Mouse (Mus musculus): ENCODE results near the gene Glis2.

Glis2 gene

DNA sequence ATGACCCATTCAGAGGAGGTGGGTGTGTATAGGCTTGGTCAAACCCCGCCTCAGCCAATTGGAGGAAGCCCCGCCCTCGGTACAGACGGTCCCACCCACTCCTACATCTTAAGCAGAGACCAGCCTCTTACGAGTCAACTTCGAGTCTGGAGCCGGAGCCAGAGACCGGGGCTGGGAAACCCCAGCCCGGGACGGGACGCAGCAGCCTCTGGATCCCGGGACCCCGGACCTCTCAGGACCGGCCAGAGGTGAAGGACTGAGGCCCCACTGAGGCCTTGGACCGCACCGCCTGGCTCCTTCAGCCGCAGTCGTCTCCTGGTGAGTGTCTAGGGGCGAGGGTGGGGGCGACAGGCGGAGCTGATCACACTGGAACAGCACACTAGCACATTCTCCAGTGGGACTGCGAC lies 45.3 kb downstream of the Glis2 start, which contains the start of the genes Vasn and Dnaja3:
Gene Vasn, plus strand, starts transcription at position 111 of the 407 bp plus-strand sequence.
Gene Dnaja3, plus strand, starts transcription at position 159 of the 407 bp plus-strand sequence.
- DNase-seq (ENCODE audit: low spot score in 2 of 2) = peak; percentile 88 to 91

DNA sequence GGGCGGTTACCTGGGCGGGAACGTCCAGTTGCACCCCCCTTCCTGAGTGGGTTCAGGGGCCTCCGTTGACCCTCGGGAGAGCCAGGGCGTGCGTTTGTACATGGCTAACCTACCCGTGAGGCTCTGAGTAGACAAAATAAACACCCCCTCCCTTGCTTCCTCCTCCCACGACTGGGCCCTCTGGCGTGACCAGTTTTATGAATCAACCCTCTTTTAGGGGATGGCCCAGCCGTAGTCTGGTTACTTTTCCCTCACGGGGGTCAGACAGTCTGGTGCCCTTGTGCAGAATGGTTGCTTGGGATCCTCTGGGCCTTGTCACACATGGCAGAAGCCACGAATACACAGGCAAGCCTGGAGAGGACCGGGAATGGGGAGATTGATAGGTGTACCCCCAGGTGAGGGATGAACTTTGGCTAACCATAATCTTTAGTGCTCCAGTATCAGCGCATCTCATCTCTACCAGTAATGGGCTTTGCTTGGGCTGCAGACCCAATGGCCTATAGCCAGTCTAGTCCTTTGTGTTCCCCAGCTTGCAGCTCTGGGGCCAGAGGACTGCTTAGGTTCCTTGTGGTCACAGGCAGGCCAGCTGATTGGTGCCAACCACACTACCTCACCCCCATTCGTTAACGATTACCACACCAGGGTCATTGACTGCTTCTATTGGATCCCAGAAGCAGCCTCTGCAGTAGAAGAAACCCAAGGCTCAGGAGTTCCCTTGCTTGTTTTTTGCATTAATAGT lies 45.9 kb downstream of the Glis2 start:
- DNase-seq (ENCODE audit: low spot score in 2 of 2) = no peak

DNA sequence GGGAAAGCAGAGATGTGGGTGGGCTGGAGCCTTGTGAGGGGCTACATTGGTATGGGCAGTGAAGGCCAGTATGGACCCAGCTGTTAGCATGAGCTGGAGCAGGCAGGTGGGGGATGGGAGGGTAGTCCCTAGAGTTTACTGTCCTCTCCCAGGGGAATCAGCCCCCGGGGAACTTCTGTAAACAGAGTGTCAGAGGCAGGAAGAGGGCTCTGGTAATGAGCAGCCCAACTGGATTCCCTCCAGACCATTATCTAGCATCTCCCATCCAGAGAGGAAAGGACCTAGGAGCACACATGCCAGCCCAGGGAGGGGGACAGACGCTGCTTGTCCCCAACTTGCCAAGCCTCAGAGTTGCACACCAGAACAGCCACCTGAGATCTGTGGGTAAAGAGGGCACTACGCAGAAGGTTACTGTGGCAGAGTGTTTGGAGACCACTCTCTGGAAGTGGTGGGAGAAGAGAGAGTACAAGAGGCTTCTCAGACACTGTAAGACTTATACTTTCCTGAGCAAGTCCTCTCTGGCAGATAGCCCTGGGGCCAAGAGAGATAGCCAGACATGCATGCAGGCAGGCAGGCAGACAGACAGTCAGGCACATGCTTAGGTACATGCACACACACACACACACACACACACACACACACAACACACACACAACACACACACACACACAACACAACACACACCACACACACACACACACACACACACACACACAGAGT lies 46.8 kb downstream of the Glis2 start:
- DNase-seq (ENCODE audit: low spot score in 2 of 2) = no peak

DNA sequence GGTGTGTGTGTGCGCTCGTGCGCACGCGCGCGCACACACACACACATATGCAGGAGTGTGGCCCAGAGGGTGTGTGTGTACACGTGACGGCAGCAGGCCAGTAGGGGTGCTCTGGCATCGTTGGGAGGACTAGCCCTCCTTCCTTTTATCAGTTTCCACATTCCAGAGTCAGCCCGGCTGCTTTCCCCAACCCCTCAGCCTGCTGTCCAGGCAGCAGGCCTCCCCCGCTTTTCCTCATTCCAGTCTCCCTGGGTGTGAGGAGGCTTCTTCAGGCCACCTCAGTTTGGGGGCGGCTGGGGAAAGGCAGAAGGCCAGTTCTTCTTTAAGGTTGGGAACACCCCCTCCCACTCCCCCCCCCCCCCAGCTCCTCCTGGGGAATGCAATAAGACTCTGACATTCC lies 47.7 kb downstream of the Glis2 start:
- peak; percentile 79 to 85 for DNase-seq (ENCODE audit: low spot score in 2 of 2)

DNA sequence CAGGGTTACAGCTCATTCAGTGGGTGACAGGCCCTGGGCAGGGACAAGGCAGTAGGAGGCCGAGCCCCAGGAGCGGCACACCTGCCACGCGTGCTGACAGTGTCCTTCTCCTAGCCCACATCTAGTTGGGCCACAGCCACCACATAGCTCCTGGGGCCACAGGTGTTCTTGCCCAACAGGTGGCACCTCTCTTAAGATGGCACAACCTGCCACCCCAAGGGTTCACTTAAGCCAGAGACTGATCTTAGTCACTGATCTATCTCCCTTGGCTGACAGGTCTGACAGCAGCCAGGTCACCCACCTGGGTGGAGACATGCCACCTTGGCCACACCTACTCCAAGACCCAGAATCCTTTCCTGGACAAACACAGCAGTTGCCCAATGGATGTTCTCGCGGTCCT lies 48.4 kb downstream of the Glis2 start:
- no peak for DNase-seq (ENCODE audit: low spot score in 2 of 2)

DNA sequence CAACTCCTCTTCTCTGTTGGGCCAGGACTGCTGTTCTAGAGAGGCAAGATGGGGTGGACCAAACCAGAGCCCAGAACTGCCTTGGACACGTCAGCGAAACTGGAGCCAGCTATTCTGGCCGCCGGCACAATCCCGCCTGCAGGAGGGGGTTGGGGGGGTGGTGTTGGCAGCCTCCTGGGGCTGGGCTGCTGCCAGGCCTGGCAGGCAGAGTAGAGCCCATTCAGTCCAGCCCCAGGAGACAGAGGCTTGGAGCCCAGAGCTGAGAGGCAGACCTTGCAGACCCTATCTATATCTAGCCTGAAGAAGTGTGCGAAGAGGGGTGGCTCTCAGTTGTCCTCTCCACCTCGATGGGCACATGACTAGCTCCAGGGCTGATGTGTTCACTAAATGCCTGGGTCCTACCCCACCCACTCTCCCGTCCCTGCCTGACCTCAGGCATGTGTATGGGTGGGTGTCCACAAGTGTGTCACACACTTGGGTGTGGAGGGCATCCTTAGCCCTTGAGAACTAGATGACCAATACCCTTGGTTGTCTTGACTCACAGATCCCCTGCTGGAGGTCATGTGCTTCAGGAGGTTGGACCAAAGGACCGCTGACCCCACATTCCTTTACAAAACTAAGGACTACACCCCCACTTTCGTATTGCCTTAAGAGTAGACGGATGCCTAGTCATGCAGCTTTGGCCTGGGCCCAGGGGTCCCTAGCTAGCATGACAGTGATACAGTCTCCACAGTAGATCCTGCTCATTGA lies 49.3 kb downstream of the Glis2 start:
- DNase-seq (ENCODE audit: low spot score in 2 of 2) = peak; percentile 81 to 83

DNA sequence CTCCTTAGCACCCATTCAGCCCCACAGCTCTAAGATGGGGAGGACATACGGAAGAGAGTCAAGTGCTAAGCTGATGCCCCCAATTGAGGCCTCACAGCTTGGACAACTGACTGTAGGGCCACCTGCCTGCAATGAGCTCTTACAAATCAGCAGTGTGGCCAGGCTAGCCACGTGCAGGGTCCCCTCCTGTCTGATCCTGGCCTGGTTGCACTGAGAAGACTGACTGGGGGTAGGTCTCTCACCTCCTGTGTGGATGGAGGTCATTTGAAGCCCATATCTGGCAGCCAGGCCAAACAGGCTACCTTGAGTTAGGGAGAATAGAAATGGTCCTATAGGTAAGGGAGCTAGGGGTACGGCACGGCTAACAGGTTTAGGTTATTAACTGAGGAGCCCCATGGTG lies 51.4 kb downstream of the Glis2 start:
- no peak for DNase-seq (ENCODE audit: low spot score in 2 of 2)

DNA sequence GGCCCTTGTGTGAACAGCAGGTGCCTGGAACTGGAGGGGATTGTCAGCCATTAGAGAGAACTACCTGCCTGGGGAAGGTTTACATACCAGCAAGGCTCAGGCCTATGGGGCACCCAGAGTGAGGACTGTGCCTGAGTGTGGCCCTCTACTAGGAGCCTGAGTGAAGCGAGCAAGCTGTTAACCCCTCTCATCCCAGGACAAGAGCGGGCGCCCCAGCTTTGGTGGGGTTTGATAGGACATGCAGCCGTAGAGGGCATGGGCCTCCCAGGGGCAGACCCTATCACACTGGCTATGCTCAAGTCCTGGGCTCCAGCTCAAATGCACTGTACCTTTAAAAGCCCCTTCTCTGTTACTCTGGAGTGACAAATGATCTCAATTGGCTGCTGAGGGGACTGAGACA lies 52.3 kb downstream of the Glis2 start:
- DNase-seq (ENCODE audit: low spot score in 2 of 2) = no peak

DNA sequence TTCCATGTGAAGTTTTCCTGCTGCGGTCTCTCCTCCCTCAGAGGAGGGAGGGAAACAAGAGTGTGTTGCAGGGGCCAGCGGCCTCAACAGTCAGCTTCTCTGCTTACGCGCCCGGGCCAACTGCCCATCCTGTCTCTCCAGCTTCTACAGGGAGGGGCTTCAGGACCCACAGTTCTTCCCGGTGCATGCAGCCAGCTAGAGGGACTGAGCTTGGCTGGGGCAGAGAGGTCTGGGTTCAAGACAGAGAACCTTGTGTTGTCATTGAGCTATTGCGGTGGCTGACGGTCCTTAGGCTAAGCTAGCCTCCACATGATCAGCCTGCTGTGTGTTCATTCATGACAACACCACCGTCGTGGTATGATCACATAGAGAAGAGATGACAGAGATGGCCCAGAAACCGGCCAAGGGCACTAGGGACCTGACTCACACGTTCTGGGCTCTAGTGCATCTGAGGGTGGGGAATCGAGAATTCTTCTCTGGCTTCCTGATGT lies 53.2 kb downstream of the Glis2 start:
- no peak for DNase-seq (ENCODE audit: low spot score in 2 of 2)

DNA sequence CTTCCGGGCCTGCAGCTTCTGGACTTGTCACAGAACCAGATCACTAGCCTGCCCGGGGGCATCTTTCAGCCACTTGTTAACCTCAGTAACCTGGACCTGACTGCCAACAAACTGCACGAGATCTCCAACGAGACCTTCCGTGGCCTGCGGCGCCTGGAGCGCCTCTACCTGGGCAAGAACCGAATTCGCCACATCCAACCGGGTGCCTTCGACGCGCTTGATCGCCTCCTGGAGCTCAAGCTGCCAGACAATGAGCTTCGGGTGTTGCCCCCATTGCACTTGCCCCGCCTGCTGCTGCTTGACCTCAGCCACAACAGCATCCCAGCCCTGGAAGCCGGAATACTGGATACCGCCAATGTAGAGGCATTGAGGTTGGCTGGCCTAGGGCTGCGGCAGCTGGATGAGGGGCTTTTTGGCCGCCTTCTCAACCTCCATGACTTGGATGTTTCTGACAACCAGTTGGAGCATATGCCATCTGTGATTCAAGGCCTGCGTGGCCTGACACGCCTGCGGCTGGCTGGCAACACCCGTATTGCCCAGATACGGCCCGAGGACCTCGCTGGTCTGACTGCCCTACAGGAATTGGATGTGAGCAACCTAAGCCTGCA lies 54.0 kb downstream of the Glis2 start:
- no peak for DNase-seq (ENCODE audit: low spot score in 2 of 2)

DNA sequence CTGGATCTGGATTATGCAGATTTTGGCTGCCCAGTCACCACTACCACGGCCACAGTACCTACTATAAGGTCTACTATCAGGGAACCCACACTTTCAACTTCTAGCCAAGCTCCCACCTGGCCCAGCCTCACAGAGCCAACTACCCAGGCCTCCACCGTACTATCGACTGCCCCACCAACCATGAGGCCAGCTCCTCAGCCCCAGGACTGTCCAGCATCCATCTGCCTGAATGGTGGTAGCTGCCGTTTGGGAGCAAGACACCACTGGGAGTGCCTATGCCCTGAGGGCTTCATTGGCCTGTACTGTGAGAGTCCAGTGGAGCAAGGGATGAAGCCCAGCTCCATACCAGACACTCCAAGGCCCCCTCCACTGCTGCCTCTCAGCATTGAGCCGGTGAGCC lies 54.7 kb downstream of the Glis2 start:
- no peak for DNase-seq (ENCODE audit: low spot score in 2 of 2)

DNA sequence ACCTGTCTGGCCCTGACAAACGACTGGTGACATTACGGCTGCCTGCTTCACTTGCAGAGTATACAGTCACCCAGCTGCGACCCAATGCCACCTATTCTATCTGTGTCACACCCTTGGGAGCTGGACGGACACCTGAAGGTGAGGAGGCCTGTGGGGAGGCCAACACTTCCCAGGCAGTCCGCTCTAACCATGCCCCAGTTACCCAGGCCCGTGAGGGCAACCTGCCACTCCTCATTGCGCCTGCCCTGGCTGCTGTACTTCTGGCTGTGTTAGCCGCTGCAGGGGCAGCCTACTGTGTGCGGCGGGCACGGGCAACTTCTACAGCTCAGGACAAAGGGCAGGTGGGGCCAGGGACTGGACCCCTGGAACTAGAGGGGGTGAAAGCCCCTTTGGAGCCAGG lies 55.2 kb downstream of the Glis2 start:
- DNase-seq (ENCODE audit: low spot score in 2 of 2) = no peak

DNA sequence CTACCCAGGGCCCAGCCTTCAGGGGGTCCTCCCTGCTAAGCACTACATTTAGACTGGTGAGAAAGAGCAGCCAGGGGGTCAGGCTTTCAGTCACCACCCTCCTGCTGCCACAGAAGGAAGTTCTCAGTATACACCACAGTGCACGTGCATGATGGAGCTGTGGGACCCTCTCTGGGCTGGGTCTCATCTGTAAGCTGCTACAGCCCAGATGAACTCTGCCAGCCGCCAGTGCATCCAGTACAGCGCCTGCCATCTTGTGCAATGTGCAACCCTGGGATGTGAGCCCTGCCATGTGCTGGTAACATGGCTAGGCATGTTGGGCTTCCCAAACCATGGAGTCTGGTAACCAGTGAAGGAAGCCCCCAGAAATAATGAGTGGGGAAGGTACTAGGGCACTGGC lies 55.6 kb downstream of the Glis2 start:
- no peak for DNase-seq (ENCODE audit: low spot score in 2 of 2)

DNA sequence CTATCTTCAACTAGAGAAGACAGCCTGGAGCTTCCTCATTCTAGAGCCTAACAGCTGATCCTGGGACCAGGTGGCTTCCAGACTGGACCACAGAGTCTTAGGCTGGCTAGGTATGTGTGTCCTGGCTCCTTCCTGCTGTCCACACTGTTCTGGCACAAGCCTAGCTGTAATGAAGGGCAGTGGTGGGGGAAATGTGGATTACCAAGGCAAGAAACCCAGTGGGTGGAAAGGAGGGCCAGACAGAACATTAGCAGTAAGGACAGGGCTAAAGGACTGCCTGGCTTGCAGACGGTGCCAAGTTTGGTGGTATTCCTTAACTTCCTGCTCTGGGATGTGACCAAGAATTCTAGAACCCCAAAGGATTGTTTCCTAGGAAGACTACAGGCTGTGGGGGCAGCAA lies 56.6 kb downstream of the Glis2 start:
- DNase-seq (ENCODE audit: low spot score in 2 of 2) = no peak

DNA sequence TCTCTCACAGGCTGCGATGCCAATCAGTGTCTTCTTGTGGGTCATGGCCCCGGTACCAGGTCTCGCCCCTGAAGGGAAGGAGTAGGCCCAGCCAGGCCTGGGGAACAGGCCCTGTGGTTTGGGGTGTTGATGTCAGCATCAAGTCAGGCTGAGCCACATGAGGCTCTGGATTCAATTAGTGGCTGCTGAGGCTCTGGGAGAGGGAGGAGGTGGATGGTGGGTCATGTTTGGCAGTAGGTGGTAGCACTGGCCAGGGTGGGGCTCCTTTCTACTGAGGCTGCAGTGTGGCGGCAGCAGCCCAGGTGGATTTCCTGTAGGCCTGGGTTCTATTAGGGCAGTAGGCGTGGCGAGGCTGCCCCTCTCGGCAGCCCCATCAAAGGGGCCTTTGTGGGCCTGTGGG lies 57.1 kb downstream of the Glis2 start:
- DNase-seq (ENCODE audit: low spot score in 2 of 2) = no peak

DNA sequence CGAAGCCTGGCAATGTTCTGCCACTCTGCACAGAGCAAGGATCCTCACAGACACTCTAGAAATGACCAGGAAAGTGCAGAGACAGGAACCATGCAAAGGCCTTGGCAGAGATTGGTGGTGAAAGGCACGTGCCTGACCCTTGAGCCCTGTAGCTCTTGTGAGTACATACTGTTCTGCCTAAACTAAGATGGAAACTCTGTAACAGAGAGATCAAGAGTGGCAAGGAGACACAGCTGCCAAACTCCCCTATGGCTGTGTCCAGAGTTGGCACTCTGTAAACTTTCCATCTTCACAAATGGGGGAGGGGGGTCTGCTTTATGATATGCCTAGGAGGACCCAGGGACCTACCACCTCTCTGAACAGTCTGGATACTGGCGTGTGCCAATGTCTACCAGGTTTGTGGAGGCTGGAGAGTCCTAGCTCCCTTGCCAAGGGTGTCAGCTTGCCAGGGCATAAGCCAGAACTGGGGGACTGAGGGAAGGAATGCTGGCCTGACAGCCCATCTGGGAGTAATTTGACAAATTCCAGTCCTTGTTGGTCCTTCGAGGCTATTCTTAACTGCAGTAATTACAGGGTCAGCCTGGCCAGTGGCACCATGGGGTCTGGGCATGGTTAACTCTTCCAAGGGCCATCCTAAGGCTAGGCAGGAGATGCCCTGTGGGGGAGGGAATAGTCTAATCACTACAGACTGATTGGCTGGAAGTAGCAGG lies 58.3 kb downstream of the Glis2 start:
- no peak for DNase-seq (ENCODE audit: low spot score in 2 of 2)

DNA sequence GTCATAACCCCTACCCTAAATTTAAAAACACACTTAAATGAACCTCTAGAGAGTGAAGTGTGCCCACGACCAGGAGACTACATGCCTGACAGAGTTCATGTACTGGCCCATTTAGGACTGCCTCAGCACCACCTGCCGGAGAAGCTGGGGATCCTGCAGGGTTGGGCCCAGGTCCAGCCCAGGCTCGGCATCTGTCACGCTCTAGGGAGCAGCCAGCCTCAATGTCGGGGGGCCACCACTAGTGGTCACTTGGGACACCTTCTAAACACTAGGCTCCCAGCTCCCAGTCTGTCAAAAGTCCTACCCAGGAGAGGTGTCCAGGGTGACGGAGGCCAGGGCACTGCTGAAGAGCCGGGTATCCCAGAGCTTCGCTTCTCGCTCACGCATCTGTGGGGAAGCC lies 60.2 kb downstream of the Glis2 start:
- DNase-seq (ENCODE audit: low spot score in 2 of 2) = no peak

DNA sequence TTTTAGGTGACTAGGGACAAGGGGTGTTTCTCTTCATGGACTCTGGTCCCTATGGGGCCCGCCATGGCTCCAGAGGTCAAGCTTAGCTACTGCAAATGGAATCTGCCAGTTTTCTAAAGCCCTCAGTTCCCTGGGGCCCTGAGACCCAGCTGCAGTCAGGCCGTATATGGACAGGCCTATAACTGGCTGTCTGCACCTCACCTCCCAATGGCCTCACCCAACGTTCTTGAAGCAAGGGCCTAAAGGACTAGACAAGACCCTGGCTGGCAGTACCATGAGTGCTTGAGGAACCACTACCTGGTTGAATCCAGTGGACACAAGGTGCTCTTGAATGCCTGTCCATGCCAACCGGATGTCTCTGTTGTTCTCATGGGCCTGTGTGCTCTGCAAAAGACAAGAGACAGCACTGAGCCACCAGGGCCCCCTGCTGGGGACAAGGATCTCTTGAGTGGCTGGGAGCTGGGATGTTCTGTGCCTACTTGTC lies 60.8 kb downstream of the Glis2 start:
- no peak for DNase-seq (ENCODE audit: low spot score in 2 of 2)

DNA sequence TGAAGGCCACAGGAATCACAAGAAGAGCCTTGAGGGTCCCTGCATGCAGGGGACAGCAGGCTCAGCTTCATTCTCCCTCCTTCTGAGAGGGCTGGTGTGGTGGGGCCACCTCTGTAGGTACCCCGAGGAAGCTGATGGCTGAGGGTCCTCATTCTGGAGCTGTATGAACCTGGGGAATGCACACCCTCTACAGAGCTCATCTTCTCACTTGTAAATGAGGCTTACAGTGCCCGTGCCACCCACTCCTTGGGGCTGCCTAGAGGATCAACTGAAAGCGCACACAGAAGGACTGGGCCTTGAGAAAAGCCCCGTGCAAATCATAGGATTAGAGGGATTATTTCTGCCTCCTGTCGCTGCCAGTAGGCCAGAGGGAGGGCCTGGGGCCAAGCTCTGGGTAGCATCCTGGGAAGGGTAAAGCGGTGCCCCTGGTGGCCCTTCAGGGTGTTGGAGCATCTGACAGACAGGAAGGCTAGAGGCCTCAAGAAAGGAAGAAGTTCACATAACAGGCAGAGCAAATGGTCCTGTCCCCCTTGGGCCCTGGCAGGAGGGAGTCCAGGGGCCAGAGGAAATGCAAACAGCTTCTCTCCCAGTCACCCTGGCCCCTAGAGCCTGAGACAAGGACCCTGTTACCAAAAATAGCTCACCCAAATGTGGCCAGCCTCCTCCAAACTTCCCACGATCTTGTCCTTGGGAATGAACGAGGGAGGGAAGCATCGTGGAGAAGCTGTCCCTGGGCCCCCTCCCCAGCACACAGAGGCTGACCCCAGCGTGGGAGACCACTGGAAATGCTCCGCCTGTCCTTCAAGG lies 61.5 kb downstream of the Glis2 start:
- no peak for DNase-seq (ENCODE audit: low spot score in 2 of 2)

DNA sequence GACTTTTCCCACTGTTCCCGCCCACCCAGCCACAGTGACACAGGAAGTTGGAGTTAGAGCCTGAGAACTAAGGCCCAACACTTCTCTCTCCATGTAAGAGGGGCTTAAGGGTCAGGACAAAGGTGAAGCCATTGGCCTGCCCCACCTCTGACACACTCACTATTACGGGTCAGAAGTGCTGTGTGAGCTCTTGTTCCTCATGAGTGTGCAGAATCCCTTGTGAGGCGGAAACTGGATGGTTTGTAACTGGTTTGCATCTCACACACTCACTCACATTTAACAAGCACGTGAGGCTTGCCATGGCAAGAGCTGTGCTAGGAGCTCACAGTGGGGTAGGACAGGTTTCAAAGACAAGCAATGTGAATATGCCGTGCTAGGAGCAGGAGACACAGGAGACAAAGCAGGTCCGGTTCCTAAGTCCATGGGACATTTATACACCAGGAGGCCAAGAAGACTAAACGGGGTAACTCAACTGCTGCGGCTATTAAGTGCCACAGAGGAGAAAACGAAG lies 62.1 kb downstream of the Glis2 start:
- no peak for DNase-seq (ENCODE audit: low spot score in 2 of 2)

Data from urinary bladder, postnatal 4 days (tissue).